Comparison of ENCODE assay signal across 18 mouse cellular contexts in genomic region chr1:167162495-167162894, GRCm38 (mm10).
"Had no signal": no experiment of that assay in that cellular context is flagged by ENCODE, and none has a peak within 500 bp of the region (broad histone marks: within the 10 kb centered on the region; RNA-seq: fewer than 3 reads in every experiment).

No protein-coding gene starts in this region.

- H3K4me3 ChIP-seq: liver, embryonic 15.5 days; lung, embryonic 15.5 days; megakaryocyte, embryonic 14.5 days; midbrain, embryonic 12.5 days; midbrain, embryonic 15.5 days; neural tube, embryonic 12.5 days; stomach, embryonic 15.5 days had no signal

- H3K9ac ChIP-seq: liver, embryonic 15.5 days; liver, postnatal 0 days; lung, embryonic 15.5 days; midbrain, embryonic 12.5 days; midbrain, embryonic 15.5 days; neural tube, embryonic 12.5 days; stomach, embryonic 15.5 days had no signal

- ATAC-seq: liver, postnatal 0 days; lung, postnatal 0 days; midbrain, embryonic 15.5 days had no signal

- H3K27me3 ChIP-seq: liver, embryonic 15.5 days; lung, embryonic 15.5 days; megakaryocyte, embryonic 14.5 days; midbrain, embryonic 12.5 days; midbrain, embryonic 15.5 days; neural tube, embryonic 12.5 days; stomach, embryonic 15.5 days had no signal

- H3K9me3 ChIP-seq: liver, embryonic 15.5 days; lung, embryonic 15.5 days; megakaryocyte, embryonic 14.5 days; midbrain, embryonic 12.5 days; midbrain, embryonic 15.5 days; neural tube, embryonic 12.5 days; stomach, embryonic 15.5 days had no signal

- DNase-seq: liver, postnatal 0 days; lung, adult 2 months; lung, postnatal 14 days; lung, postnatal 36 days; right cerebral cortex, postnatal 14 days; thymus, adult 2 months; thymus, postnatal 25 days; thymus, postnatal 4 days had no signal

- H3K4me1 ChIP-seq: liver, embryonic 15.5 days; megakaryocyte, embryonic 14.5 days; midbrain, embryonic 12.5 days; midbrain, embryonic 15.5 days; neural tube, embryonic 12.5 days; stomach, embryonic 15.5 days had no signal

- H3K36me3 ChIP-seq: liver, embryonic 15.5 days; lung, embryonic 15.5 days; midbrain, embryonic 12.5 days; midbrain, embryonic 15.5 days; neural tube, embryonic 12.5 days; stomach, embryonic 15.5 days had no signal

- H3K27ac ChIP-seq: liver, embryonic 15.5 days; lung, embryonic 15.5 days; macrophage; midbrain, embryonic 12.5 days; midbrain, embryonic 15.5 days; neural tube, embryonic 12.5 days; stomach, embryonic 15.5 days; stomach, postnatal 0 days had no signal

- H3K4me2 ChIP-seq: liver, embryonic 15.5 days; lung, embryonic 15.5 days; midbrain, embryonic 12.5 days; midbrain, embryonic 15.5 days; neural tube, embryonic 12.5 days; stomach, embryonic 15.5 days had no signal
